Mouse (Mus musculus) heart, embryonic 10.5 days (tissue): ENCODE data around the gene Triap1. TPM values are rescaled to one million over a fixed set of nuclear protein-coding genes. Genes with fewer than 3 reads are reported as not detected.

Experiments used
- DNase-seq: peaks from one replicate; pipeline ENCODE4 v3.0.0-alpha.2; 2017; ENCODE audit warnings: low spot score
- H3K27ac ChIP-seq: fragments of 300-500 bp; sonication (generic); 2 replicates; pipeline ENCODE4 v1.5.1; 2016; ENCODE audit warnings: mild to moderate bottlenecking
- H3K27me3 ChIP-seq: fragments of 300-500 bp; sonication (generic); 2 replicates; pipeline ENCODE4 v1.6.1; 2016; ENCODE audit warnings: mild to moderate bottlenecking; ENCODE audit not compliant: poor library complexity, insufficient read depth, severe bottlenecking
- H3K36me3 ChIP-seq: fragments of 300-500 bp; sonication (generic); 2 replicates; pipeline ENCODE4 v1.6.1; 2016; ENCODE audit warnings: mild to moderate bottlenecking, moderate library complexity
- H3K4me1 ChIP-seq: fragments of 300-500 bp; sonication (generic); 2 replicates; pipeline ENCODE4 v1.6.1; 2016; ENCODE audit warnings: mild to moderate bottlenecking
- H3K4me3 ChIP-seq: fragments of 300-500 bp; sonication (generic); 2 replicates; pipeline ENCODE4 v1.5.1; 2016; ENCODE audit warnings: mild to moderate bottlenecking, moderate library complexity
- H3K9me3 ChIP-seq: fragments of 300-500 bp; sonication (generic); 2 replicates; pipeline ENCODE4 v1.6.1; 2016; ENCODE audit warnings: mild to moderate bottlenecking, moderate library complexity
- WGBS: fragments of 180-500 bp; shearing (Covaris S2); methylation state at CpG from one replicate; pipeline ENCODE4 v1.1.7; 2016; 5-methylcytosine and 5-hydroxymethylcytosine counted together
- polyA plus RNA-seq: library from polyadenylated mRNA; unstranded; fragments of >200 nt; fragmentation: Nextera tagmentation; extraction: Ambion mirVana; gene quantifications from 2 replicates; pipeline ENCODE4 v1.2.1, GENCODE M21; 2016

Triap1 gene
- polyA plus RNA-seq, 1 experiment from 2014 or later = 46.7 TPM

DNA sequence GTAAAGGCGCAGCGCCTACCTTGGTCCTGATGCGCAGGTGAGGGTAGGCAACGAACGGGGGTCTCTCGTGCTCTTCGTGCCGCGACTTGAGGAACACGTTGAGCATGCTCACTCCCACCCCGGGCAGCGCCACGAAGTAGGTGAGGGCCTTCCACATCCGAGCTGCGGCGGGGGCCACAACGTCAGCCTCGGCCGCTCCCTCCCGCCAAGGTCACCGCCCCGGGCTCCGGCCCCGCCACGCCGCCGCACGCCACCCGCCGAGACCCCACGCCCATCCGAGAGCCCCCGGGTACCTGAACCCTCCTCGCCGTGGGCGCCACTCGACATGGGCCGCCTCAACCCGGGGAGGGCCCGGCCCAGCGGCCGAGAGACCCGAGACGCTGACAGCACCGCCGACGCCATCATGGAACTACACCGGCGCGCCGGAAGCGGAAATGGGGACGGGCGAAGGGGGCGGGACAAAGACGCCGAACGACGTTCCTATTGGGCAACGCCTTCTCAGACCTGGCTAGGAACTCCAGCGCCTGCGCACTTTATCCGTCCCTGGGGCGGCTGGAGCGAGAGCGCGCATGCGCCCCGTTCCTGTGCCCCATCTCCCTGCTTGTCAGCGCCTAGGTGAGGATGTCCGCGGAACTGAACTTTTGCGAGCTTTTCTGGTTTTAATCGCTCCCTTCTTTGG, 7.7 kb downstream of the Triap1 start, which contains the start of gene Cox6a1:
Gene Cox6a1, minus strand, starts transcription at position 436 of the 679 bp plus-strand sequence.
- DNase-seq = peak; percentile 99
- H3K27ac ChIP-seq = peak within 1 kb of the TSS; percentile 92
- H3K4me3 ChIP-seq = peak within 1 kb of the TSS; percentile 94
- H3K4me1 ChIP-seq = peaks cover 9% of the 10 kb centered on the region
- H3K36me3 ChIP-seq = peaks cover 33% of the 10 kb centered on the region
- H3K9me3 ChIP-seq = no peaks in the 10 kb centered on the region
- H3K27me3 ChIP-seq = no peaks in the 10 kb centered on the region
- WGBS = under 1% methylated on average over 74 of the region's 74 CpGs

DNA sequence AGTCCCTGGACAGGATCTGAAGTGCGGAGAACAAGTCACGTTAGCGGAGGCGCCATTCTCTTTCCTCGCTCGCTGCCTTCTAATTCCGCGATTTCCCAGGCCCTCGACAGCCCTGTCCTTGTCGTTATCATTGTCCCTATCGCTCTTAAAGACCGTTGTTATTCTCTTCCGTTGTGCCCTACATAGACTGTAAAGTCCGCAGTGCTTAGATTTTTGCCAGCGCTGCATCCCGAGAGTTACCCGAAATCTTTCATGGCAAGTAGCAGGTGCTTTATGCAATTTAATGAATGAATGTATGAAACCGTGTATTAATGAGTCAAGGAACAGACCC, 8.2 kb downstream of the Triap1 start:
- H3K27me3 ChIP-seq = no peaks in the 10 kb centered on the region
- no peaks in the 10 kb centered on the region for H3K9me3 ChIP-seq
- H3K4me1 ChIP-seq = peaks cover 9% of the 10 kb centered on the region
- H3K36me3 ChIP-seq = peaks cover 28% of the 10 kb centered on the region
- DNase-seq = no peak
- H3K4me3 ChIP-seq = peak overlapping the region; percentile 94
- WGBS = under 1% methylated on average over 18 of the region's 18 CpGs
- peak overlapping the region; percentile 92 for H3K27ac ChIP-seq

DNA sequence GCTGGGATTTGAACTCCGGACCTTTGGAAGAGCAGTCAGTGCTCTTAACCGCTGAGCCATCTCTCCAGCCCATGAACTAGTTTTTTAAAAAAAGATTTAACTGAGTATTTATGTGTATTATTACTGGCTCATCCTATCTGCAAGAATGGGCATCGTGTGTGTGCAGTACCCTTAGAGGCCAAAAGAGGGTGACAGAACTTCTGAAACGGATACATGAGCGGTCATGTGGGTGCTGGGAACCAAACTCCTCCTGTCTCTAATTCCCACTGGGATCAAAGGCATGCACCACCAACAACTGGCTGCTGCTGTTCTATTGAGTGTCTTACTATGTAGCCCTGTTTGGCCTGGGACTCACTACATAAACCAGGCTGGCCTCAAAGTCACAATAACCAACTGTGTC, 10.3 kb downstream of the Triap1 start:
- no peaks in the 10 kb centered on the region for H3K9me3 ChIP-seq
- 78% methylated on average over 5 of the region's 5 CpGs for WGBS
- H3K27ac ChIP-seq = no peak overlapping the region
- H3K36me3 ChIP-seq = peaks cover 6% of the 10 kb centered on the region; the same call in 1 of the 2 replicates
- DNase-seq = no peak
- no peak overlapping the region for H3K4me3 ChIP-seq
- 0 out of 2 replicates have a peak, but pooled peaks cover 5% of the 10 kb centered on the region for H3K27me3 ChIP-seq
- peaks cover 9% of the 10 kb centered on the region for H3K4me1 ChIP-seq

DNA sequence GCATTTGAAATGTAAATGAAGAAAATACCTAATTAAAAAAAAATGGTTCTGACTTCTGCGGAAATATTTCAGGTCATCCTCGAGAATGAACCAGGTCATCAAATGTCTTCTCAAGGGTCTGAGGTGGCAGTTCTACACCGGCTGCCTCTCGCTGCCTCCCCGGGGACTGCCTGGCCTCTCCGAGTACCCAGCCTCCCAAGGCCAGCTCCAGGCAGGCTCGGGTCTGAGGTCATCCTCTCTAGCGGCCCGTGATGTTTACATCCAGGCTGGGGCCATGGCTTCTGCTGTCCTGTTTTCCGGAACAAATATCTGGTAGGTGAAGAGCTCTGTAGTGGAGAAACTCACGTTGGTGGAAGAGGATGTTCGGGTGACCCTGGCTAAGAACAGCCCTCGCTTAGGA, 14.0 kb downstream of the Triap1 start:
- no peaks in the 10 kb centered on the region; the same call in 1 of the 2 replicates for H3K4me1 ChIP-seq

DNA sequence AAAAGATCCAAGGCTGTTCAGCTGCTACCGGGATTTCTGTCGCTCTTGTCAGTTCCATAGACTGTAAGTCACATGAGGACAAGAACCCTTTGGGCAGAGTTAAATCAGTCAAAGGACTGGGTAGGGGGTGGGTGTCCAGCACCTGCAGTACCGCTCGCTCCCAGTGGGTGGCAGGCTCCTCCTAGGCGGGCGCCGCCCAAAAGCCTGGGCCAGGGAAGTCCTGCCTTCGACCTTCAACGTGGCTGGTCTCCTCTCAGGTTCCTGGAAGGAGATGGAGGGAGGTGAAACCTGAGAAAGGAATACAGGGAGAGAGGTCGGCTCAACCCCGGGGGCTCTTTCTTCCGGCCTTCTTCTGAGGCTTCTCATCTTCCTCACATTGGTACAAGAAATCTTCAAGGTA, 17.8 kb downstream of the Triap1 start:
- peak; percentile 91 for DNase-seq
- Histone ChIP-seq H3K4me3 (no peak overlapping the region), H3K9me3 (no peaks in the 10 kb centered on the region), H3K4me1 (no peaks in the 10 kb centered on the region; the same call in 1 of the 2 replicates), H3K27me3 (peaks cover 8% of the 10 kb centered on the region; the same call in 1 of the 2 replicates), H3K27ac (peak overlapping the region; percentile 37), H3K36me3 (no peaks in the 10 kb centered on the region)
- 2% methylated on average over 12 of the region's 12 CpGs for WGBS

More for the DNA sequence above, 14.0 kb downstream of the Triap1 start:
- no peak overlapping the region for H3K4me3 ChIP-seq
- H3K36me3 ChIP-seq = no peaks in the 10 kb centered on the region
- no peaks in the 10 kb centered on the region for H3K9me3 ChIP-seq
- 0 out of 2 replicates have a peak, but pooled peaks cover 5% of the 10 kb centered on the region for H3K27me3 ChIP-seq
- 60% methylated on average over 13 of the region's 13 CpGs for WGBS
- no peak for DNase-seq
- H3K27ac ChIP-seq = no peak overlapping the region

DNA sequence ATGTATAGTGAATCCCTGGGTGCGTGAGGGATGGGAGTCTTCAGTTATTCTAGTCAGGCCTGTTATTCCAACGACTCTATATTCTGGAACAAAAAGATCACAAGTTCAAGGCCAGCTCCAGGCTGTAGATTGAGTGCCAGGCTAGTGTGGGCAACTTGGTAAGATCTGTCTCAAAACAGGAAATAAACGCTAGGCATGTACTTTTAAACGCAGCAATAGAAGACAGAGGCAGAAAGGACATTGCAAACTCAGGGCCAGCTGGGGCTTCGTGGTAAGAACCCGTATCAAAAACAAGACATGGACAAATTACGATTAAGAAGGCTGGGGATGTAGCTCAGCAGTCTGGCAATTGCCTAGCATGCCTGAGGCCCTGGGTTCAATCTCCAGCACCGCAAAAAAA, 18.4 kb downstream of the Triap1 start:
- 81% methylated on average over 8 of the region's 8 CpGs for WGBS
- DNase-seq = no peak
- Histone ChIP-seq H3K4me3 (no peak overlapping the region), H3K27ac (peak overlapping the region; percentile 37; the same call in 1 of the 2 replicates), H3K4me1 (no peaks in the 10 kb centered on the region; the same call in 1 of the 2 replicates), H3K9me3 (no peaks in the 10 kb centered on the region), H3K27me3 (peaks cover 8% of the 10 kb centered on the region; the same call in 1 of the 2 replicates), H3K36me3 (no peaks in the 10 kb centered on the region)

DNA sequence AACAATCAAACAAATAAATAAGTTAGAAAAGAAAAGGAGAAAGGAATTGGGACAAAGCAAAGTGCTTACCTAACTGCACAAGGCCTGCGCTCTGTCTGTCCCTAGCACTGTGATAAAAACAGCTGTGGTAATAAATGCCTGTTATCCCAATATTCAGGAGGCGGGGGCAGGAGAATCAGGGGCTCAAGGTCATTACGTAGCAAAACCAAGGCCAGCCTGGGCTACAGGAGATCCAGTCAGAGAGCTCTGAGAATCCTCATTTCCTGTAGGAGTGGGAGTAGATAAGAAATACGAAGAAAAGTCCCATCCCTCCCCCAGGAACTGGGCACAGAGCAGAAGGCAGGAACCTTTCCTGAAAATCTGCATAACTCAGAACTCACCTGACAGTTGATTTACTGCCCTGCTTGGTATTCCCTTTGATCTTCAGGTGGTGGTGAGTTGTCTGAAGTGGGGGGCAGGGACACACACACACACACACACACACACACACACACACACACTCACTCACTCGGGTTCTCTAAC, 18.9 kb downstream of the Triap1 start:
- 55% methylated on average over 5 of the region's 5 CpGs for whole genome bisulfite sequencing
- H3K27ac ChIP-seq = no peak overlapping the region

DNA sequence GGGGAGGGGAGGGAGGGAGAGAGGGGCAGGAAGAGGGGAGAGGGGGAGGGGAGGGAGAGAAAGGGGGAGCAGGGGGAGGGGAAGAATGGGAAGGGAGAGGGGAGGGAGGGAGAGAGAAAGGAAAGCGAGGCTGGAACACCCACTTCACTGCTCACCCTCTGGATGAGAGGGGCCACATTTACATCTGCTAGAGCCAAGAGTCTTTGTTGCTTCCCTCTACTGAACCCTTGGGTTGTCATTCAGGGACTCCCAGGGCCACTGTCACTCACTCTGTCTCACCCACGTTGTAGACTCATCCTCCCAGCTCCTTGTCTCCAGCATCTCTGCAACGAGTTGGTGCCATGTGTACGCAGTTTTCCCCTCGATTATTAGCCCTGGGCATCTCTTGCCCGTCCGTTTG, 21.2 kb downstream of the Triap1 start:
- Histone ChIP-seq H3K36me3 (no peaks in the 10 kb centered on the region), H3K4me3 (no peak overlapping the region), H3K4me1 (no peaks in the 10 kb centered on the region; the same call in 1 of the 2 replicates), H3K27me3 (peaks cover 4% of the 10 kb centered on the region; the same call in 1 of the 2 replicates), H3K27ac (no peak overlapping the region), H3K9me3 (no peaks in the 10 kb centered on the region)
- 28% methylated on average over 7 of the region's 7 CpGs for WGBS
- DNase-seq = no peak

More for the DNA sequence above, 18.9 kb downstream of the Triap1 start:
- Histone ChIP-seq H3K9me3 (no peaks in the 10 kb centered on the region), H3K4me1 (no peaks in the 10 kb centered on the region; the same call in 1 of the 2 replicates), H3K4me3 (no peak overlapping the region), H3K27me3 (peaks cover 8% of the 10 kb centered on the region; the same call in 1 of the 2 replicates), H3K36me3 (no peaks in the 10 kb centered on the region)
- DNase-seq = no peak

DNA sequence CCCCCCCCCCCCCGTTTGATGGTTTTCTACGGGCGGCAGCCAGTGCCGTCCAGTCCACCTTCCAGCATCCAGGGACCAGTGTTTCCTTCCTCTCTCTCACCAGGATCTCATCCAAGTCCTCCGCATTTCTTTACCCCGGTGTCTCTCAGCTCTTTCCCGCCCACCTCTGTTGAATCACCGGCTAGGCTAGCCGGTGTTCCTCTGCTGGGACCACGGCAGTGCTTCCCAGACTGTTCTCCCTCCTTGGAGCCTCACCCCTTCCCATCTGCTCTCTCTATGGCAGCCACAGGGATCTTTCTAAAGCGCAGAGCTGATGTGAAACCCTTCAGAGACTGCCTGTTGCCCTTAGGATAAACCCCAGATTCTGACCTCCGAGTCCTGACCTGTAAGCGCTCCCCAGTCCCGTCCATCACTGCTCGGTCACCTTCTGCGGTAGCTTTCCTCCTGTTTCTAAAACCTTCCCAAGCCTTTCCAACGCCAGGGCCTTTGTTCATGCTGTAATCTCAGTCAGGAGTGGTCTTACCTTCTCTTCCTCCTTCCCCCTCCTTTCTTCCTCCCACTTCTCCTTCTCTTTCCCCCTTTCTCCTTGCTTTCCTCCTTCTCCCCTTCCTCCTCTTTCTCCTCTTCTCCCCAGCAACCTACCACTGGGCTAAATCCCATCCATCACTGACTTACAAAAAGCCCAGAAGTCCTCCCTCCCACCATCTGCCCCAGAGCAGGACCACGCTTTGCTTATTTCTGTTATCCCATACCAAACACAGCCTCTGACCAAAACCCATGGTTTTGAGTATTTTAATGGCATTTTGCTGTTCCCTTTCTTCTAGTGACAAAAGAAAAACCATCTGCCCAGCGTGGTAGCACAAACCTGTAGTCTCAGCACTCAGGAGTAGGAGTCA, 22.0 kb downstream of the Triap1 start:
- 0 out of 2 replicates have a peak overlapping the region, but pooled peaks have one; percentile 11 for H3K27ac ChIP-seq
- H3K9me3 ChIP-seq = no peaks in the 10 kb centered on the region
- WGBS = 21% methylated on average over 19 of the region's 19 CpGs
- no peaks in the 10 kb centered on the region; the same call in 1 of the 2 replicates for H3K4me1 ChIP-seq
- no peaks in the 10 kb centered on the region for H3K36me3 ChIP-seq
- H3K27me3 ChIP-seq = peaks cover 4% of the 10 kb centered on the region; the same call in 1 of the 2 replicates
- no peak for DNase-seq
- H3K4me3 ChIP-seq = no peak overlapping the region

DNA sequence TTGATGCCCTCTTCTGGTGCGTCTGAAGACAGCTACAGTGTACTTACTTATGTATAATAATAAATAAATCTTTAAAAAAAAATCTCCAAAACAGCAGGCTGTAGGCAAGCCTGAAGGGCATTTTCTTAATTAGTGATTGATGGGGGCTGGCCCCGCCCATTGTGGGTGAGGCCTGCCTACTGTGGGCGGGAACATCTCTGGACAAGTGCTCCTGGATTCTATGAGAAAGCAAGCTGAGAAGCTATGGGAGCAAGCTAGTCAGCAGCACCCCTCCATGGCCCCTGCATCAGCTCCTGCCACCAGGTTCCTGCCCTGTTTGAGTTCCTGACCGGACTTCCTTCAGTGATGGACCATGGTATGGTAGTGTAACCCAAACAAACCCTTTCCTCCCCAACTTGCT, 23.8 kb downstream of the Triap1 start:
- H3K9me3 ChIP-seq = no peaks in the 10 kb centered on the region
- no peak for DNase-seq
- 78% methylated on average over 4 of the region's 4 CpGs for WGBS
- no peak overlapping the region for H3K4me3 ChIP-seq
- H3K27me3 ChIP-seq = peaks cover 4% of the 10 kb centered on the region; the same call in 1 of the 2 replicates
- H3K4me1 ChIP-seq = no peaks in the 10 kb centered on the region; the same call in 1 of the 2 replicates
- no peaks in the 10 kb centered on the region for H3K36me3 ChIP-seq
- no peak overlapping the region for H3K27ac ChIP-seq

DNA sequence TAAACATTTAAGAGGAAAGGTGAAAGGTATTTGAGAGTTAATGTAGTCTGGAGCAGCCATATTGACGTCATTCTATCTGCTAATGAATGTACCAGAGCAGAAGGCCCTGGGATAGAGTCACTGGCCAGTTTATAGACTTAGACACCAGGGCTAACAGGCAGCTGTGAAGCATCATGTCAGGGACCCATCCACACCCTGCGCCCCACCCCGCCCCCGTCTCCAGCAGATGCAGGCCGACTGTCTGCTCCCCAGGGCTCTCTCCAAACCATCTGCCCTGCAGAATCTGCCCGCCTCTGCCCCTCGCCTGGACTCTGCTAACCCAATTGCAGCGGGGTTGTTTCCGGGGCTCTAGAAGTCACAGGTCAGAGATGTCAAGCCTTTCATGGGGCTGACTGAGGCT, 30.7 kb downstream of the Triap1 start:
- Histone ChIP-seq H3K27me3 (peaks cover 11% of the 10 kb centered on the region; the same call in 1 of the 2 replicates), H3K4me3 (no peak overlapping the region), H3K27ac (no peak overlapping the region), H3K4me1 (peaks cover 7% of the 10 kb centered on the region), H3K36me3 (no peaks in the 10 kb centered on the region), H3K9me3 (no peaks in the 10 kb centered on the region)
- DNase-seq = no peak
- 39% methylated on average over 9 of the region's 9 CpGs for WGBS

DNA sequence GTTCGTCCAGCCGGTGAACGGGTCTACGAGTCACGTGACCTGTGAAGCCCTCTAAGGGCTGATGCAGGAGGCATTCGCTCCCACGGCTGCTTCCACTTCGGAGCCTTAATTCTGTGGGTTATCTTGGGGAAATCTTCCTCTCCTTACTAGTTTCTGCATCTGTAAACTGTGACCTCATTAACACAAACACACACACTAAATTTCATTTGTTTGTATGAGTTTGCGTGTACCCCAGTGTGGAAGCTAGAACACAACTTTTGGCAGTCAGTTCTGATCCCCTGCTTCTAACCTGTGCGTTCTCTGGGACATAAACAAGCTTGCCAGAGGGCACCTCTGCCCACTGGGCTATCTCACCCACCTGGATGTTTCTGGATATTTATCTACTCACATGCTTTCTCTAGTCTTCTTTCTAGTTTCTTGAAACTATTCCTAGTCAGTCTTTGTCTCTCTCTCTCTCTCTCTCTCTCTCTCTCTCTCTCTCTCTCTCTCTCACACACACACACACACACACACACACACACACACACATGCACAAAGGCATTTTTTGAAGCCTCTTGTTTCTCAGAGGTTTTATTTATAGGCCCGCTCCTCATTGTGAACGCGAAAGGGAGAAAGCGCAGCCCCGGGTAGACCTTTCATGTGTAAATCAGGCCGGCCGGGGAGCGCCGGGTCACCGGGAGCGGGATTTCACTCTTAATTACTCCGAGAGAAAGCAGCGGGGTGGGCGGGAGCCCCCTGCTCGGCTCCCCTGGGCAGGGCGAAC, 32.6 kb downstream of the Triap1 start:
- H3K27me3 ChIP-seq = peaks cover 11% of the 10 kb centered on the region; the same call in 1 of the 2 replicates
- H3K9me3 ChIP-seq = no peaks in the 10 kb centered on the region
- no peaks in the 10 kb centered on the region for H3K36me3 ChIP-seq
- peaks cover 7% of the 10 kb centered on the region for H3K4me1 ChIP-seq
- no peak for DNase-seq
- H3K4me3 ChIP-seq = peak overlapping the region; percentile 58
- H3K27ac ChIP-seq = peak overlapping the region; percentile 81
- 18% methylated on average over 26 of the region's 26 CpGs for WGBS
